Mouse (Mus musculus) gastrocnemius, postnatal 36 days (tissue): ENCODE measurements around the gene Camta1. TPM values are rescaled to one million over a fixed set of nuclear protein-coding genes. Genes with fewer than 3 reads are reported as not detected.

Source experiments
- DNase-seq, 2 experiments: peaks; one replicate each; pipeline ENCODE4 v3.0.0; 2022
- intact Hi-C: fragments of 180-260 bp; cut with DNase I; formaldehyde crosslinking; loops from one replicate; pipeline ENCODE4 v1.15.1; 2025
- total RNA-seq, 2 experiments: library from RNA; stranded (reverse); gene quantifications; 2 replicates each; pipeline ENCODE4 v1.2.3; 2021

Camta1 gene
- total RNA-seq, 2 experiments from 2014 or later = 93.4 to 109 TPM

DNA sequence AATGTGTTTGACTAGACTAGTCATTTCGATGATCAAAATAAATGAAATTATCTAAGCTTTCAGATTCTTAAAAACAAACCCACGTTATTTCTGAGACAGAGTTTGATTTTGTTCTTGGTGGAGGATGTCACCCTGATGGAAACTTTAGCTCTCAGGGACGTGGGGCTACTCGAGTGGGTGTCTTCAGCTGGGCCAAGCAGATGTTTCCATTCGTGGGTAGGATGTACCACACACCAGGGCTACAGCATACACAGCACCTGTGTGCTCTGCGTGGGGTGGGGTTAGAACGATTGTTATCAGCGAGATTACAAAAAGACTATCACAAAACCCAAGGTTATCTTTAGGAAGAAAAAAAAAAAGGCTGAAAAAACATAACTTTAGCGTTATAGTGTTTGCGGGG is 910.7 kb downstream of the Camta1 start:
- no peak for DNase-seq
- intact Hi-C loops = no loop called here

DNA sequence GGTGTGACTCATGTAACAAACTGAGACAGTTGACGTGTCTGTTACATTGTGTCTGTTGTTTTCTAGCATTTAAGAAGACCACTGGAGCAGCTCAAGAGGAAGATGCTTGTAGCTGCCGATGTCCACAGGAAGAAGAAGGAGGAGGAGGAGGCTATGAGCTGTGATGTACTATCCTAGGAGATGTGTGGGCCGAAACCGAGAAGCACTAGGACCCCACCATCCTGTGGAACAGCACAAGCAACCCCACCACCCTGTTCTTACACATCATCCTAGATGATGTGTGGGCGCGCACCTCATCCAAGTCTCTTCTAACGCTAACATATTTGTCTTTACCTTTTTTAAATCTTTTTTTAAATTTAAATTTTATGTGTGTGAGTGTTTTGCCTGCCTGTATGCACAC is 917.0 kb downstream of the Camta1 start:
- intact Hi-C loops = no loop called here
- DNase-seq = no peak

DNA sequence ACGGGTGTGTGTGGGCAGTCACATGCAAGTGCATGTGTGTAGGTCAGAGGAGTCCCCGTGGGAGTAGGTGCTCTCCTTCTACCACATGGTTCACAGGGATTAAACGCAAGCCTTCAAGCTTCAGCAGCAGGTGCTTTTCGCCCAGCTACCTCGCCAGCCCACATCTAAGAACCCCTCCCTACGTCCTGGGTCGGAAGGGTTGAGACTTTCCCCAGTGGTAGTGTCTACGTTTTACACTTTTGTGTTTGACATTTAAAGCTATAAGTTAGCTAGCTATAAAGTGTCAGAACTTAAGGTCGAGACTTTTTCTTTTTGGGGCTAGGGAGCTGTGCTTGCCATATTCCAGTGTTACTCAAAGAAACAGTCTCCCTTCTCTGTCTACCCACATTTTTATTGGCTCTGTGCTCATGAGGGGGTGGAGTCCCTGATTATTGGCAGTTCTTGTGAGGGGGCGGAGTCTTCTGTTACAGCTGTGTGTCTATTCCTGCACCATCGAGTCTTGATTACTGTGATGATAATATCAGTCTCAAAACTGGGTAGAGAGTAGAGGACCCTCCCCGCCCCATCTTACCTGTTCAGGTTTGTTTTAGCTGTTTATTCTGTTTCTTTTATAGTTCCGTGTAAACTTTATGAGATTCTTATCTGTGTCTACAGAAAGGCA is 921.6 kb downstream of the Camta1 start:
- no peak for DNase-seq
- intact Hi-C loops = no loop called here

DNA sequence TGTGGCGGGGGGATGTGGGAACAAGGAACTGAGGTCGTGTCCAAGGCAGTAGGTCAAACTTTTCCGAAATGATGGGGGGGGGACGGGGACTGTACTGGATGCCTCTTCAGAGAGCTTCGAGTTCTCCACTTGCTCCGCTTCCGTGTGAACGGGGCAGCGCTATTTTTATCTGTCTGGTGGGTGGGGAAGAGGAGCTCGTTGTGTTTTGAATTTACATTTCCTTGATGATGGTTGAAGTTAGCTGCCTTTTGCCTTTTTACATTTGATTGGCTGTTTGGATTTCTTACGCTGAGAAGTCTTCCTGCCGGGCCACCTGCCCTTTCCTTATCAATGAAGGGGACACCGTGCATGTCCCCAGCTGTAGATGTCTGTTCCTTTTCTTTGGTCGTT is 923.6 kb downstream of the Camta1 start:
- intact Hi-C loops = no loop called here
- no peak for DNase-seq

DNA sequence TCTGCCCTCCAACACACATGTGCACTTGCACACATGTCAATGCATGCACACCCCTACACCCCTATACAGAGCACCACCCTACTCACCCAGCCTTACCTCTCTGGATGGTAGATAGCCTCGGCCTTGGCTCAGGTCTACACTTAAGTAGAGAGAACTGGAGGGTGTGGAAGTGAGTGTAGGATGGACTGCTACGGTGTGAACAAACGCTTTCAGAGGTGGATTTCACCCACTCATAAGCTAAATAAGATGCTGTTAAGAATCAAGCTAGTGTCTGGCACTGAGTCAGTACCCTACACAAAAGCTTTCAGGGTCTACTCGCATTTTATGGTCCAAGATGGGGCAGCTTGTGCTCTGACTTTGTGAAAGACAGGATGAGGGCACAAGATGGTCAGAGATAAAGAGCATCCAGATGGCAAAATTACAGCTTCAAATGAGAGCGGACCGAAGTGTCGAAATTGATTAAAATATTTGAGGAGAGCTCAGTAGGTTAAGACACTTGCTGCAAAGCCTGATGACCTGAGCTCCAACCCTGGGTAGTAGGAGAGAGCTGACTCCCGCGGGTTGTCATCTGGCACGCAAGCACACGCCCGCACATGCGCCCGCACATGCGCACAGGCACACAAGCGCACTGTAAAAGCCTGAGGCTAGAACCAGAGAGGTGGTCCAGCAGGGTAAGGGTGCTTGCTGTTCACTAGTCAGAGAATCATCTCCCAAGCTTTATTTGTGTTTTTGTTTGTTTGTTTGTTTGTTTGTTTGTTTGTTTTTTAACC is 924.2 kb downstream of the Camta1 start:
- intact Hi-C loops = no loop called here
- no peak for DNase-seq

DNA sequence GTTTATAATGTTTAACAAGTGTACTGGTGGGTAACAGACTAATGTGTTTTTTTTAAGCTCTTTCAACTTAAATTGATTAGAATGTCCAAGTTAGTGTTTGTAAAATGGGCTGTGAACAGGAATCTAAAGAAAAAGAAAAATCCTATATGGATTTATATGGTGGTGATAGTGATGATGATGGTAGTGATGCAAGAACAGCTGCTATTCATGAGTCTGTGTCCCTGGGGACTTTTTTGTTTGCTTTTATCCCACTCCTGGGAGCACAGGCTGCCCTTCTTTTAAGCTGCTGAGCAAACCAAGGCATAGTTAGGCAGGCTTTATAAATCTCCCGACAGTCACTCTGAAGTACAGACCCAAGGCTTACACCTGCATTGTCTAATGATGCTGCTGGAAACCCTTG is 928.2 kb downstream of the Camta1 start:
- intact Hi-C loops = no loop called here
- no peak for DNase-seq

DNA sequence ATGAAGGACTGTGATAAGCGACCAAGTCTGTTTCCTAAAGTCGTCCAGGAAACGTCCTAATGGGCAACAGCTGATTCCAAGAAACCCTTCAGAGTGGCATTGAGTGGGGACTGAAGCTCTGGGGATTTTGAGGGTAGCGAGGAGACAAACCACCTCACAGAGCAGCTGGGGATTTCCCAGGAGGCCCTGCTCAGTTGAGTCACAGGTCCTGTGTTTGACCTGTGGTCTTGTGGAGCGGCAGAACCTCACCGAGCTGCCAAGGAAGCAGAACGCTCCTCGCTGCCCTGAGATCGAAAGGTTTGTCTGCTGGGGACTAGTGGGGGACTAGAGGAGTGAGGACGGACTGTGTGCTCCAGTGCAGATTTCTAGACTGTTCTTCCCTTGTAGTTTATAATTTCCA is 933.9 kb downstream of the Camta1 start:
- intact Hi-C loops = no loop called here
- DNase-seq = no peak

DNA sequence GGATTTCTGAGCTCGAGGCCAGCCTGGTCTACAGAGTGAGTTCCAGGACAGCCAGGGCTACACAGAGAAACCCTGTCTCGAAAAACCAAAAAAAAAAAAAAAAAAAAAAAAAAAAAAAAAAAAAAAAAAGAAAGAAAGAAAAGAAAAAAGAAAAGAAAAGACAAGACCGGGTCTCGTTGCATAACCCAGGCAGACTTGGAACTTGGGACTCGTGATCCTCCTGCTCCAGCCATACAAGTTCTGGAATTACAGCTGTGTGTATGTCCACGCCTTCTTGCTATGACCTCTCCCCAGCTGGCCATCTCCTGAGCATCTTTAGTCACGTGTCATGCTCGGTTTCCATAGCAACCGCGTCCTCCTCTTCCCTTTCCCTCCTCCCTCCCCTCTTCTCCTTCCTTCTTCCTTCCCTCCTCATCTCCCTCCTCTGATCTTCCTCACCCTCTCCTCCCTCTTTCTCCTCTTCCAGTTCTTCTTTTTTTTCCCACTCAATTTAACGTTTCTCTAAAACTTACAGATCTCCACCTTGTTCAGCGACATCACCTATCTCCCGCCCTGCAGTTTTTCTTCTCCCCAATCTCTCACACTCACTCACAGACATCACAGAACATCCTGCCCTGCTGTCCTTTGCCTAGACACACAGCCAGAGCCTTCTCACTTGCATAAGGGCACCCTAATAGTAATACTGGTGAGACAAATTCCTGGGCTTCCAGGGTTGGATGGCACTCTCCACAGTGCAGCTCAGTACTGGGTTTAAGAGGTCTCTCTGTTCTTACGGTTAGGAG is 934.6 kb downstream of the Camta1 start:
- no peak for DNase-seq
- intact Hi-C loops = no loop called here

DNA sequence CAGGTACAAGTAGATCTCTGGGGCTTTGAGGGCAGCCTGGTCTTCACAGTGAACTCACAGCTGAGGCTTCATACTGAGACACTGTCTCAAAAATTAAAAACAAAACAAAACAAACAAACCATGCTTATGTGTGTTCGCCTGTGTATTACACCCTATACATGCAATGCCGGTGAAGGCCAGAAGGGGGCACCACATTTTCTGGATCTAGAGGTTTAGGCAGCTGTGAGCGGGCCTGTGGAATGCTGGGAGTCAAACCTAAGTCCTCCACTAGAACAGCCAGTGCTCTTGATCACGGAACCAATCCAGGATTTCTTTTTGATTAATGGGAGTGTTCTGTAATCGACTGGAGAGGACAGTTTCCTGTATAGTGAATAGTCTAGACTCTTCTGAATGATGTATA is 935.8 kb downstream of the Camta1 start:
- no peak for DNase-seq
- intact Hi-C loops = no loop called here

DNA sequence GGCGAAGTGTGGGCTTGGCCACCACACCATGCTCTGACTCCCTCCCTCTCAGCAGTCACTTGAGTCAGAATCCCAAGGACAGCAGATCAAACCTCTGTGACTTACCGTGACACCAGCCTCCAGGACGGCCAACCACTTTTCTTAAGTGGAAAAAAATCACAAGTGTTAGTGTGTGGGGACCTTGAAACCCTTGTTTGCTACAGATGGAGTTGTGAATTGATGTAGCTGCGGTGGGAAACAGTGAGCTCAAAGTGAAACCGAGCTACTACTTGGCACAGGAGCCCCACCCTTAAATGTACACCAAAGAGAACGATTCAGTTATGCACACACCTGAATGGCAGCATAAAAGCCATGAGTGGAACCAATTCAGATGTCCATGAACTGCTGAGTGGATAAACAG is 936.7 kb downstream of the Camta1 start:
- DNase-seq = no peak
- intact Hi-C loops = loop anchor here (5.0 kb wide), 1 partner anchor 32 kb away; no protein-coding TSS in a partner anchor

DNA sequence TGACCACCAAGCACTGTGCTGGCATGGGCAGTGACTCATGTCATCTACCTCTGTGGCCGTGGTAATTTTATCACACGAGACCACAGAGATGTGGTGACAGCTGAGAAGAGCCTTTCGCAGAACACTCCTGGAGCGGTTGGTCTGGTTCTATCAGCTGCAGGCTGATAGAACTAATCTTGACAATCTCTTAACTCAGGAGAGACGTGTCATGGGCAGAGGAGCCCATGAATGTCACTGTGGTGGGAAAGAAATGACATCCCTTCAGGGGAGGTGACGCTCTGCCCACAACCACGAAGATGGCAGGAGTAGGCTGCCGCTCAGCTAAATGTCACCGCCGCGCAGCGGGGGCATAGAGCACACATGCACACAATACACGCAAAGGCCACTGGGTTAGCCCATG is 937.4 kb downstream of the Camta1 start:
- no peak for DNase-seq
- intact Hi-C loops = loop anchor here (5.0 kb wide), 1 partner anchor 33 kb away; no protein-coding TSS in a partner anchor

DNA sequence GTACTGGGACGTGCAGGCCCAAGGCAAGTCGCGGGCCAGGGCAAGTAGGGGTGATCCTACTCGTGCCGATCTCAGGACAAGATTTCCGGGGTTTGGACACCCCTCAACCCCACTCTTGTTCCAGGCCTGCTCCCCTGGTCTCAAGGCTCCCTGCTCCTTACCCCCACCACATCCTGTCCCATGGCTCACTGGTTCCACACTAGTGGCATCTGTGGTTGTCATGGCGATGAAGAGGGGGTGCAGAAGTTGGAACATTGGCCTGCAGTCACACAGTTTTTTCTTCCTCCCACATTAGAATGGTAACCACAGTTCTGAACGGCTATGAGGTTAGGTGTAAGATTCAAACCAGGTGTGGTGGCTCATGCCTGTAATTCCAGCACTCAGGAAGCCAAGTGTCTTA is 940.5 kb downstream of the Camta1 start:
- DNase-seq = no peak
- intact Hi-C loops = loop anchor here (5.0 kb wide), 1 partner anchor 36 kb away; no protein-coding TSS in a partner anchor

DNA sequence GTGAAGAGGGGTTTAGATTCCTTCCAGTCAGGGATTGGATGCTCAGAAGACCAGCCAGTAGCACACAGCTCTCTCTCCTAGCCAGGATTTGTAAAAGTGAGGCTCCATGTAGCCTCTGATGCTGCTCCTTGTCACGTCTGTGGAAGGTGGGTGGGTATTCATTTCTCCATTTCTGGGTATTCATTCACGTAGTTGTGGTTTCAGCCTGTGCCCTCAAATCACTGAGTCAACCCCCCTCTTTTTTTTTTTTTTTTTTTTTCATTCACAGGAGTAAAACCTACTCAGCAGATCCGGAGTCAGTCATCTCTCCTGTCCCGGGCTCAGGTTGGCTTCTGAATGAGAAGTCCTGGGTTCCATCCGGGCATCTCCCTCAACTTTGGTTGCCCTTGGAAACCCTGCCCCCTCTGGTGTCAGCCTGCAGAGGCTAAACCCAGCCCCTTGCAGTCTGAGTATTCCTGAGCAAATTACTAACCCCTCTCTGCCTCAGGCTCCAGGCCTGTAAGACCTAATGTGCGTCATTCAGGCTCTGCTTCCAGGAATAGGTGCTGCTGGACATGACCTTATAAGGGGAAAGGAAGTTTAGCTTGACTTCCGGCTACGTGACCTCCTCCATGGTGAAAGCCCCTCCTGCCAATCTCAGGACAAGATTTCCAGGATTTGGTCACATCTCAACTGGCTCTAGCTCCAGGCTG is 944.2 kb downstream of the Camta1 start:
- no peak for DNase-seq
- intact Hi-C loops = no loop called here

DNA sequence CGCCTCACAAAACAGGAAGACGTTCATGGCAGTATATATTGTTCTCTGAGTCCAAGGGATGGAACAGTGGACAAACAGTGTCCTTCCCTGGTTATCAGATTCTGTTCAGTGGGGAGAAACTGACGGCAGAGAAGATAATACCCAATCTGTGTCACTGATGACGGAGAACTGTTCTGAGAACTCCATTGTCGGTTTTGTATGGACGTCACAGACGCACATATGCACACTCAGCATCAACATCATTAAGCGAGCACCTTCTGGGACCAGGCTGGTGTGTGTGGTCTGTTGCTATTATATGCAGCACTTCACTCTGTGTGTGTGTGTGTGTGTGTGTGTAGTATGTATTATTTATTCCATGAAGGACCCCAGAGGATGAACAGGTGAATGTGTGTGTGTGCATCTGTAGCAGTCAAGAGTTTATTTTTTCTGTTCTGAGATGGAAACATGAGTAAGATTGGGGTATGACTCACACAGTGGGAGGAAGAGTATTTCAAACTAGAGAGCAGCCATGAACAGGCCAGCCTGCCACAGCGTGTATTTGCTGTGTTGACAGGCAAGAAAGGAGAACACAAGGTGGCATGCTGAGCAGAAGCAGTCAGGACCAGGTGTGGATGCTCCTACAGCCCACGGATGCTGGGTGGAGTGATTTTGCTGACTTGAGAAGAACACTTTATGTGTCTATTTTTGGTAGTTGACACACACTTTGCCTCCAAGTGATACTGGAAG is 946.3 kb downstream of the Camta1 start:
- intact Hi-C loops = no loop called here
- DNase-seq = no peak

DNA sequence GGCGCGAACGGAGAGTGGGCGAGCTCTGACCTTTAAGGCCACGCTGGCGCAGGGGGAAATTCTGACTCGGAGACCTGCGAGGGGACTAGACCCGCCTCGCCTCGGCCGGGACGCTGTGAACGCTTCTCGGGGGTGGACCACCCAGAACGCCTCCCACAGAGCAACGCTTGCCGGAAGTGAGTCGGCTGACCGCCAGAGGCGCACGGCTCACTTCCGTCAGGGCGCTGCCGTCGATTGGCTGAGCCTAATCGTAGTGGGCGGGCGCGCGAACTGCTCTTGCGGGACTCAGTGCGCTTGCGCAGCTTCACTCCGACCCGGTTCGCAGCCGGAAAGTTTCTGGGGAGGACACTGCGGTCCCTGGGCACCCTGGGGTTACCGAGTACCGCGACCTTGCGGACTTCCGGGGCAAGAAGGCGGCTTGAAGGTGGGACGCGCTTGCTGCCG is 947.4 kb downstream of the Camta1 start, which contains the start of the genes Park7 and Tnfrsf9:
Park7 (minus strand) TSS at position 148 of the 444 bp plus-strand sequence.
Tnfrsf9 (plus strand) TSS at position 273 of the 444 bp plus-strand sequence.
- peak; percentile 94 to 95 for DNase-seq
- intact Hi-C loops = no loop called here

DNA sequence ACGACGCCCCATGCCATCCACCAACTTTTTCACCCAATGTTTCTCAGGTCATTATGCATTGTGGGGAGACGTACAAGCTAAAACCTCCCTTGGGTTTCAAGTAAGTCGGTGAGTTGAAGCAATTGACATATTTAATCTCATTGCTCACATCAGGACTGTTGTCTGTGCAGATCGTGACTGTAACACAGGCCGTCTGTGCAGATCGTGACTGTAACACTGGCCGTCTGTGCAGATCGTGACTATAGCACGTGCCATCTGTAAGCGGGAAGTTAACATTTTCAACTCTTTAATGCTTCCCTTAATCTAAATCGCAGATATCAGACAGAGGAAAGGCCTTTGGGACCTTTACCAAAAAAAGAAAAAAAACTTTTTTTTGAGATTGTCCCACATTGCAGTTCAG is 947.9 kb downstream of the Camta1 start:
- intact Hi-C loops = no loop called here
- no peak for DNase-seq

DNA sequence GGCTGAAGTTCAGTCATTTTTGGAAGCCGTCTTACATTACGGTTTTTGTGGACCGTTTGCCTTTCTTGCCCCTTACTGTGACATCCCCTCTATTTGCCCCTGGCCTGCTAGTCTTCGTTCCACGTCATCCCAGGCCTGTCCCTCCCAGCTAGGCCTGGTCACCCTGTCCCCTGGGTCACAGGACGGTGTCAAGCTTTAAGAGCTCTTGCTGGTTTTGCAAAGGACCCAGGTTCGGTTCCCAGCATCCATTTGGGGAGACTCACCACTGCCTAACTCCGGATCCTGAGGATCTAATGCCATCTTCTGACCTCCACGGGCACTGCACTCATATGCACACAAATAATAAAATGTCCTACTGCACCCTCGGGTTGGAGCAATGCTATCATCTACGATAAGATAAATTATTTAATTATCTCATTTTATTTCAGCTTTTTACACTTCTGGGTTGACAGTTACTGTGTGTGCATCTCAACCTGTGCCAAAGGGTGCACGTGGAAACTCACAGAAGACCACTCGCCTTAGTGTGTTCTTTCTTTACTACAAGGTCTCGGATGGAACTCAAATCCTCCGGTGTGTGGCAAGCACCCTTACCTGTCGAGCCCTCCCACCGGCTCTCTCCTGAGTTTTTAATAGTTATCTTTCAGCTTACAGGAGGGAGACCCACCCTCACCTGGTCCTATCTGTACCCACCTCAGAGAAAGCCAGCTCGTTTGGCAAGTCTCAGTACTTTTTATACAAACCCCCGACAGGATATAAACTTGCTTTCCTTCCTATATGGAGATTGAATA is 951.3 kb downstream of the Camta1 start:
- intact Hi-C loops = no loop called here
- DNase-seq = no peak

DNA sequence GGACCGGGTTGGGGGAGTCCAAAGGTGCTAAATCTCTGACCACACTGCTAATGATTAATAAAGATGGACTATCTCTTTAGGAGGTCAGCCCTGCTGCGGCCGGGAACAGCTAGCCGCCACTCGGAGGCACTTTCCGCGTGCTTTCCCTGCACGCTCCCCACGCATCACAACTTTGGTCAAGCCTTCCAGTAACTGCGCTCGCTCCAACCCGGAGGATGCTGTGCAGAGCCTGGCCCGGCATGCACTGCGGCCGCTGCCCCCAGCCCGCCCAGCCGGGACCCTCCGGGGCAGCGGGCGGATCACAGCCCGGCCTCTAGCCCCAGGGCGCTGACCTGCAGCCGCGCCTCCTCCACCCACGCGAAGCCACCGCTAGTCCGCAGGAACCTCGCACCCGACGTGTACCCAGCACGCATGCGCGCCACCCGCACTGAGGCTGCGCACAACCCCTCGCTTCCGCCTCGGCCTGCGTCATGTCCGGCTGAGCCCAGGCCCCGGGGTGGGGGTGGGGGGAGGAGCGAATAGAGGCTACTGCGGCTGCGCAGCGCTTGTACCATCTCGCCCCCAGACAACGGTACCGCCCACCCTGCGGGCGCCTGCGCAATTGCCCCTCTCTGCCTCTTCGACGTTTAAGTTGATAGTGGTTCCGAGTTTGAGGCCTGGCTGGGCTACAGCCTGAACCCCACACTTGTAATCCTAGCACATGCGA is 952.1 kb downstream of the Camta1 start:
- intact Hi-C loops = no loop called here
- DNase-seq = peak; percentile 98 to 99
